Mouse (Mus musculus) left cerebral cortex, postnatal 10 days (tissue): Measurements from ENCODE around the gene Tmem63c. TPM values are rescaled to one million over a fixed set of nuclear protein-coding genes. Genes with fewer than 3 reads are reported as not detected.

ENCODE experiments used
- DNase-seq, 2 experiments: peaks; one replicate each; pipeline ENCODE4 v3.0.0; 2021 to 2022; ENCODE audit warnings: low spot score in 2 of 2, mixed read lengths in 1 of 2; ENCODE audit errors: extremely low spot score in 1 of 2
- intact Hi-C: fragments of 180-260 bp; cut with DNase I; formaldehyde crosslinking; loops from one replicate; pipeline ENCODE4 v1.15.1; 2025
- total RNA-seq, 2 experiments: library from RNA; stranded (reverse); gene quantifications; 2 replicates each; pipeline ENCODE4 v1.2.3; 2021

Gene Tmem63c
- total RNA-seq, 2 experiments from 2014 or later, result 41.9 to 46.4 TPM

GRCm38 (mm10) chr12:86999283-86999820 lies 21.8 kb upstream of the Tmem63c start:
- peak in 1 of 2 experiments; percentile 20 for DNase-seq
- intact Hi-C loops, result no loop called here

- DNase-seq, result no peak
- intact Hi-C loops, result loop anchor here (2.0 kb wide), 1 partner anchor 53 kb away; no protein-coding TSS in a partner anchor
Measured at GRCm38 (mm10) chr12:87000151-87000839, 20.8 kb upstream of the Tmem63c start.

- intact Hi-C loops, result loop anchor here (2.0 kb wide), 1 partner anchor 52 kb away; no protein-coding TSS in a partner anchor
- DNase-seq, result no peak
Measured at GRCm38 (mm10) chr12:87000840-87001176, 20.3 kb upstream of the Tmem63c start.

GRCm38 (mm10) chr12:87002209-87002608 lies 18.9 kb upstream of the Tmem63c start:
- intact Hi-C loops, result no loop called here

GRCm38 (mm10) chr12:87002815-87003214 lies 18.3 kb upstream of the Tmem63c start:
- intact Hi-C loops, result no loop called here
- no peak for DNase-seq

More at GRCm38 (mm10) chr12:87002209-87002608, 18.9 kb upstream of the Tmem63c start:
- DNase-seq, result no peak

- intact Hi-C loops, result no loop called here
- no peak for DNase-seq
Measured at GRCm38 (mm10) chr12:87003606-87004005, 17.5 kb upstream of the Tmem63c start.

GRCm38 (mm10) chr12:87004596-87004995 lies 16.5 kb upstream of the Tmem63c start:
- no peak for DNase-seq
- intact Hi-C loops, result no loop called here

GRCm38 (mm10) chr12:87017041-87017440 lies 4.1 kb upstream of the Tmem63c start:
- no peak for DNase-seq
- intact Hi-C loops, result no loop called here

GRCm38 (mm10) chr12:87018756-87019155 lies 2.4 kb upstream of the Tmem63c start:
- intact Hi-C loops, result no loop called here
- DNase-seq, result no peak

- no peak for DNase-seq
Measured at GRCm38 (mm10) chr12:87022006-87022405, 866 bp downstream of the Tmem63c start.

GRCm38 (mm10) chr12:87023456-87023855 lies 2.3 kb downstream of the Tmem63c start:
- intact Hi-C loops, result no loop called here
- DNase-seq, result no peak

More at GRCm38 (mm10) chr12:87022006-87022405, 866 bp downstream of the Tmem63c start:
- intact Hi-C loops, result no loop called here

GRCm38 (mm10) chr12:87026109-87026870 lies 5.2 kb downstream of the Tmem63c start:
- intact Hi-C loops, result no loop called here
- DNase-seq, result peak in 1 of 2 experiments; percentile 71

GRCm38 (mm10) chr12:87026871-87027240 lies 5.7 kb downstream of the Tmem63c start:
- intact Hi-C loops, result no loop called here
- peak in 1 of 2 experiments; percentile 45 for DNase-seq

- intact Hi-C loops, result no loop called here
Measured at GRCm38 (mm10) chr12:87027391-87027790, 6.3 kb downstream of the Tmem63c start.

GRCm38 (mm10) chr12:87028068-87028467 lies 6.9 kb downstream of the Tmem63c start:
- intact Hi-C loops, result no loop called here
- no peak for DNase-seq

More at GRCm38 (mm10) chr12:87027391-87027790, 6.3 kb downstream of the Tmem63c start:
- DNase-seq, result no peak

GRCm38 (mm10) chr12:87029251-87029976 lies 8.3 kb downstream of the Tmem63c start:
- intact Hi-C loops, result no loop called here
- DNase-seq, result no peak

- intact Hi-C loops, result no loop called here
- peak in 1 of 2 experiments; percentile 26 for DNase-seq
Measured at GRCm38 (mm10) chr12:87031163-87031763, 10.1 kb downstream of the Tmem63c start.

- intact Hi-C loops, result no loop called here
- DNase-seq, result no peak
Measured at GRCm38 (mm10) chr12:87036631-87037030, 15.5 kb downstream of the Tmem63c start.

GRCm38 (mm10) chr12:87040166-87040565 lies 19.0 kb downstream of the Tmem63c start:
- DNase-seq, result no peak
- intact Hi-C loops, result no loop called here
